Mouse (Mus musculus): ENCODE measurements around the gene Mogat2.

The Mogat2 gene

GRCm38 (mm10) chr7:99236888-99237660, 1.3 kb downstream of the Mogat2 start:
- in situ Hi-C loops (cut with MboI; ENCODE audit: low sequenced_read_pairs) = no loop called here

DNA sequence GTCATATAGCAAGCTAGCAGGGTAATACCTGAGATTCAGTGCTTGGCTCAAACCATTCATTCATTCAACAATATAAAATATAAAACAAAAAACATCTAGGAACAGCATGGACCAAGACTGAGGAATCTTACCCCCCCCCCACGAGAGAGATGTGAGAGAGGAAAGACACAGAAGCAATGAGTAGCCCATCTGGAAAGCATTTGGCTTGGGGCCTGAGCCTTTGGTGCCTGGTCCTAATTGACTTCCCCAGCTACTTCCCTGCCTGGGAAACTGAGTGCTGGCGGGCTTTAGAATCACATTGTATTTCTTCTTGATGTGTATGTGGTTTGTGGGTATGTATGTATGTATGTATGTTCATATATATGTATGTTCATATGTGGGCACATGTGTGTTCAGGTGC, 2.8 kb downstream of the Mogat2 start:
- in situ Hi-C loops (cut with MboI; ENCODE audit: low sequenced_read_pairs) = no loop called here

- in situ Hi-C loops (cut with MboI; ENCODE audit: low sequenced_read_pairs) = no loop called here
These were observed 3.5 kb downstream of the Mogat2 start for GRCm38 (mm10) chr7:99234916-99235315.

GRCm38 (mm10) chr7:99232571-99232970, 5.8 kb downstream of the Mogat2 start:
- in situ Hi-C loops (cut with MboI; ENCODE audit: low sequenced_read_pairs) = no loop called here

GRCm38 (mm10) chr7:99230061-99230747, 8.2 kb downstream of the Mogat2 start:
- in situ Hi-C loops (cut with MboI; ENCODE audit: low sequenced_read_pairs) = no loop called here

DNA sequence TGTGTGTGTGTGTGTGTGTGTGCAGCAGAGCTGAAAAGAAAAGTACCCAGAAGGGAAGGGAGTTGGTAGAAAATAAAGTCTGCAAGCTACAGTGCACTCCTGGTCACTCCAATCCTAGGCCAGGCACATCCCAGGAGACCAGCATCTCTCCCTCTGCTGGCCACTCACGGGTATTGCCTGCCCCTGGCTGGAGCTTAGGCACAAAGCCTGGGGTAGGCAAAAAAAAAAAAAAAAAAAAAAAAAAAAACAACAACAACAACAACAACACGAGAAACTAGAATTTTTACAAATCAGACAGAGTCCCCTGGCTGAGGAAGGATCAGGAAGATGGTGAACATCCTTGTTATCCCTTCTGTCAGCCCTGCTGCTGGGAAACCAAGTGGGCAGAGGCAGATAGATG, 9.0 kb downstream of the Mogat2 start:
- in situ Hi-C loops (cut with MboI; ENCODE audit: low sequenced_read_pairs) = no loop called here

GRCm38 (mm10) chr7:99228825-99229224, 9.6 kb downstream of the Mogat2 start:
- in situ Hi-C loops (cut with MboI; ENCODE audit: low sequenced_read_pairs) = no loop called here

DNA sequence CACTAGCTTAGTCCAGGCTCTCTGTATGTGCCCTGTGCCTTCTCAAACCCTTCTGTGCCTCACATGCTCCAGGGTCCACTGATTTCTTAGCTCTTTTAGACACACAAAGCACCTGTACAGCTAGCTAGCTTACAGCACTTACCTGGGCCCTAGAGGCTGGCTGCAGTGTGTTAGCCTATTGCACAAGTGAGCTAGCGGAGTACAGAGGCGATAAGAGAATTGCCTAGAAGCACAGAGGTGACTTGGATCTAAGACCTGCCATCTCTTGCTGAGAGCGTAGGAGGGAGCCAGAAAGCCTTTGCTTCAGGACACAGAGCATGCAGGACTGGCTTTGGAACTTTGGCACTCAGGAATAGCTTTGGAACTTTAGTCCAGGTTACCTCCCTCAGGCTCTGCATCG, 11.2 kb downstream of the Mogat2 start:
- in situ Hi-C loops (cut with MboI; ENCODE audit: low sequenced_read_pairs) = no loop called here

- in situ Hi-C loops (cut with MboI; ENCODE audit: low sequenced_read_pairs) = no loop called here
These were observed 11.8 kb downstream of the Mogat2 start for GRCm38 (mm10) chr7:99226662-99227061.

DNA sequence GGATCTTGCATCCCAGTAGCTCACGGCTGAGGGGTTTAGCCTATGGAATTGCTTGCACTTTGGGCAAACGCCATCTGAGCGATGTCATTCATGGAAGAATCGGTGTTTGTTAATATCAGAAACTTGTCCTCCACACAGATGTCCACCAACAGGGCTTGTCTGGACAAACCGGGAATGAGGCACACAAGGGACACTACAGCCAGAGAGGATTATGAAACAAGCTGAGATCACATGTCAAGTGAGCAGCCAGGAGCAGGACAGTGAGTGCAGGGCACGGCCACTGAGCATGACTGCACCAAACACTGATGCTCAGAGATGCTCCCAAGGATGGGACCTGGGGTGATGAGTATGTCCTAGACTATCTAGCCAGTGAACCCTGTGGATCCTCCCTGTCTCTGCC, 13.0 kb downstream of the Mogat2 start:
- in situ Hi-C loops (cut with MboI; ENCODE audit: low sequenced_read_pairs) = no loop called here

GRCm38 (mm10) chr7:99224648-99225190, 13.7 kb downstream of the Mogat2 start:
- in situ Hi-C loops (cut with MboI; ENCODE audit: low sequenced_read_pairs) = no loop called here

GRCm38 (mm10) chr7:99224225-99224624, 14.2 kb downstream of the Mogat2 start:
- in situ Hi-C loops (cut with MboI; ENCODE audit: low sequenced_read_pairs) = no loop called here

GRCm38 (mm10) chr7:99217338-99218074, 20.9 kb downstream of the Mogat2 start:
- in situ Hi-C loops (cut with MboI; ENCODE audit: low sequenced_read_pairs) = no loop called here

GRCm38 (mm10) chr7:99215347-99215855, 23.0 kb downstream of the Mogat2 start:
- in situ Hi-C loops (cut with MboI; ENCODE audit: low sequenced_read_pairs) = no loop called here

DNA sequence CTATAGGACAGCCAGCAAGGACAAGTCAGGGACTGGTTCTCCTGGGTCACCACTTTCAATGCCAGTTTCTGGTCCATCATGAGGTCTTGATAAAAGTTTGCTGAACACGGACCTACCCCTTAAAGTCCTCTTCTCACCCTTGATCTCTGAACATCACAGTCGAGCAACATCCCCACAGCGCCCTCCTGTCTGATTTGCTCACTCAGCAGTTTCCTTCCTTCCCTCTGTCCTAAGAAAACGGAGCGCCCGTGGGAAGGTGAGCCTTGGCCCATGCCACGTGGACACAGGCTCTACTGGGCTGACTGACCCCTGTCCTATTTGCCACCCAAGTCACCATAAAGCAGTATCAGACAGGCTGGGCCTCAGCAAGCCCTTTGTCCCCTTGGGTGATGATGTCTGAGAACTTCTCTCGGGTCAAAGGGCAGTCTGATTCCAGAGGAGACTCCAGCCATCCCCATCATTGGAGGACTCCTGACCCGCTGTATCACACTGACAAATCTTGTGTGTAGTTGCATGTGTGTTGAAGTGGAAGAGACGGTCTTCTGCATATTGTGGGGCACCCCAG, 23.7 kb downstream of the Mogat2 start:
- in situ Hi-C loops (cut with MboI; ENCODE audit: low sequenced_read_pairs) = no loop called here

GRCm38 (mm10) chr7:99213686-99214085, 24.7 kb downstream of the Mogat2 start:
- in situ Hi-C loops (cut with MboI; ENCODE audit: low sequenced_read_pairs) = no loop called here

DNA sequence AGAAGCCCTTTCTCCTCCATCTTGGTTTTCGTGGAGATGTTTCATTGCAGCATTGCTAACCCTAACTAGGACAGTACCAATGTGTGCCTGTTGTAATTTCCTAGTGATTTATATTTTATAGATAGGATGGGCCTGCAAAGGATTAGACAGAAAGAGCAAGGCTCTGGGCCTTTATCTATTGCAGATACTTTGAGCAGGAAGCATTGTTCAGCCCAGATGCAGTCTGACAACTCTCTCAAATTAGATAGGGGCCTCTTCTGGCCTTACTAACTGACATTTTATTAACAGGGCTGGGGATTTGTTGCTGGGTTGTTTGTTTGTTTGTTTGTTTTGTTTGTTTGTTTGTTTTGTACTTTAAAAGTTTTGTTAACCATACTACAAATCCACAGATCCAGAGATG, 25.4 kb downstream of the Mogat2 start:
- in situ Hi-C loops (cut with MboI; ENCODE audit: low sequenced_read_pairs) = no loop called here

DNA sequence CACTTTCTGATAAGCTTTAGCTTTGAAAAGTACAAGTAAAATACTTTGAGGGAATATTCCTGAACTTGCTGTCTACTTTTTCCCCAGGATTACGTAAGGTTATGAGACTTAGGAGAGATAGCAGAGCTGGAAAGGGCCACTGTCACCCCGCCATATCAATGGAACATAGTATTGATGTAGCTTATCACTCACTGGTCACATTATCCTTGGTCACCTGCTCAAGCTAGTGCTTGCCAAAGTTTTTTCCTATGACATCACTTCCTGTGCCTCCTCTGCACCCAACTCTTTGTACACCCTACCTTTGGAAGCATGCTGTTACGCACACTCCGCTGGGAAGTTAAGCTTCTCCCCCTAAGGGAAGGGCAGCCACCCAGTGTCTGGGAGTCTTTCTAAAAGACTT, 29.7 kb downstream of the Mogat2 start:
- in situ Hi-C loops (cut with MboI; ENCODE audit: low sequenced_read_pairs) = no loop called here

DNA sequence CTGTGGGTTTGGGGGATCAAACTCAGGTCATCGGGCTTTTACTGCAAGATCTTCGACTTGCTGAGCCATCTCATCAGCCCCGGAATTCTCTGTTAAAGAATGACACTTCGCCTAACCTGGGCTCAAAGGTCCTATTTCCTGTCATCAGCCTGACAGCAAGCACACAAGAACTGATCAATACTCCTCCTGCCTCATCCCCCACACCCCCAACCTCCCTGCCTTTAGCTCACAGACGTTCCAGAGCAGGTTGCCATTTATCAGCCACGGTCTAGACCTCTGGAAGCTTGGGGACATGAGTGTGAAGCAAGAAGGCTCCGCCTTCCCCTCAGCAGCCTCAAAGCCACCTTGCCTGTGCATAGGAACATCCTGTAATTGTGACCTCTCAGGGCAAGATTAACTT, 32.1 kb downstream of the Mogat2 start:
- in situ Hi-C loops (cut with MboI; ENCODE audit: low sequenced_read_pairs) = no loop called here

DNA sequence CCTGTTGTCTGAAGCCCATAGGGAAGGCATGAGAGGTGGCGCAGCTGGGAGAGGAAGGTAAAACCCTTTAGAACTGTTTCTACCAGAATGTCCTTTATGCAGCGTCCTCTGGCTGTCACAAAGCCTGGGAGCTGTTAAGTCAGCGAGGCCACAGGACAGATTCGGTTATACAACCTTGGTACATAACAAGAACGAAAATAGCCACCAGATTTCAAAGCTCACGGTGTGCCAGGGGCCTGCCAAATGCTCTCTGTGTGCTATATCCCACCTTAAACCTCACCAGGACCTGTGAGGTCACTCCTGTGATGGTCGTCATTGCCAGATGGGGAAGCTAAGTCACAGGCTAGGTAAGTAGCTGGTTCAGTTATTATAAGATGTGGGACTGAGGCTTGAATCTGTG, 36.3 kb downstream of the Mogat2 start:
- in situ Hi-C loops (cut with MboI; ENCODE audit: low sequenced_read_pairs) = no loop called here

DNA sequence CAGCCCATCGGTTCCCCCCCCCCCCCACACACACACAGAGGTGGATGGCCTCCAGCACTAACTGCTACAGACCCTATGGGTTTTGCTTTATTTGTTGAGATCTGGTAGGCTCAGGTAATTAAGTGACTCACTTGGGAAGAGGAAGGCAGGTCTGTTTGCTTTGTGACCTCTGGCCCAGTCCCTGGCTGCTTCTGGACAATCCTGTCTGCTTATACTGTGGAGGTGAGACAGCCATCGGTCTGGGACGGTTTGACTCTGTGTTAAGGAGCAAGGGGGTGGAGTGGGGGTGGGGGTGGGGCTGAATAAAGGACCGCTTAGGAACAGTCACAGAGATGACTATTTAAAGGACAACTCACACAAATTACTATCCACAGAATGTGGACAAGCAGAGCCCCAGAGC, 38.1 kb downstream of the Mogat2 start:
- in situ Hi-C loops (cut with MboI; ENCODE audit: low sequenced_read_pairs) = no loop called here
